ENCODE assay signal across 17 mouse cellular contexts in the genomic region with DNA sequence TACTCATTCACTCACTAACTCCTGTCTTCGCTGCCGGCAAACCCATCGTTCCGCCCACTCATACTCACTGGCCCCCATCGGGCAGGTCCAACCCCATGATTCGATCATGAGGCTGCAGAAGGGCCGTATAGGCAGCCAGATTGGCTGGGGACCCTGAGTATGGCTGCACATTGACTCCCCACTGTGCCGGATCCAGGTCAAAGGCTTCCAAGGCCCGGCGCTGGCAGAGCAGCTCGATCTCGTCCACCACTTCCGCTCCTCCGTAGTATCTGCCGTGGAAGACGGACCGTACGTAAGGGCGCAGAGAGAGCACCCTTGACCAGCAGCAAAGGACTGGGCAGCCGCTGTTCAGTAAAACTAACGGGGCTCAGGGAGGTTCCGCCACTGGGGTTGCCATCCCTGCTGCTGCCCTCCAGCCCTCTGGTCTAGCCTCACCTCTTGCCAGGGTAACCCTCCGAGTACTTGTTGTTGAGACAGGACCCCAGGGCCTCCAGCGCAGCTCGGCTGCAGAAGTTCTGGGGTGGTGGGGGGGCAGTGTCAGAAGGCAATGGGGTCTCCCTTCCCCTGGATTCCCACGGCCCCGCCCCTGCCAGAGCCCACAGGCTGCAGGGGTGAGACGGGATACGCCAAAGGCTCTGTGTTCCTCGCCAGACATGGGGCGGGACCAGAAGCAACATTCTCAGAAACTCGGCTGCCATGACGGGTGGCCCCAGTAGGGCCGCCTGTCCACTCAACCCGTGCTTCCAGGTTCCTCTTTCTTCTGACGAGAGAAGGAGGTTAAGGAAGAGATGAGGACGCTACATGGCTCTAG. TPM values are rescaled to one million over a fixed set of nuclear protein-coding genes. Genes with fewer than 3 reads are reported as not detected.
DNase-seq lines count a peak whose midpoint lies in the region; ATAC-seq and TF ChIP-seq lines count a peak whose summit lies in the region.
"Had no signal": no experiment of that assay in that cellular context is flagged by ENCODE, and none has a peak within 500 bp of the region (broad histone marks: within the 10 kb centered on the region; RNA-seq: fewer than 3 reads in every experiment).

No protein-coding gene starts in this region.

- no peaks in the 10 kb centered on the region for H3K9me3 ChIP-seq in intestine, embryonic 15.5 days
- H3K9me3 ChIP-seq in intestine, postnatal 0 days (ENCODE audit: control insufficient read depth), result no peaks in the 10 kb centered on the region
- H3K9me3 ChIP-seq: hindbrain, embryonic 15.5 days; limb, embryonic 15.5 days had no signal

- WGBS in intestine, embryonic 15.5 days, result 92% methylated on average over 37 of the region's 37 CpGs
- WGBS in intestine, postnatal 0 days, result 93% methylated on average over 36 of the region's 37 CpGs

- peak; percentile 51 for DNase-seq in cerebellum, adult 11-12 months
- no peak for DNase-seq in cerebellum, postnatal 25 days
- peak; percentile 14 for DNase-seq in thymus, postnatal 14 days
- DNase-seq in thymus, postnatal 10 days (ENCODE audit: low spot score in 2 of 2), result no peak
- DNase-seq in frontal cortex, adult 2 months (ENCODE audit: extremely low spot score in 1 of 2, low spot score in 1 of 2), result no peak
- DNase-seq: adrenal gland, postnatal 14 days; cerebellum, adult 2 months; gastrocnemius, postnatal 36 days; thymus, adult 2 months had no signal

- ATAC-seq in intestine, embryonic 15.5 days, result no peak
- ATAC-seq in intestine, postnatal 0 days, result no peak
- no peak for ATAC-seq in megakaryocyte-erythroid progenitor cell, adult 5-6 weeks (replicated peaks; ENCODE audit: low FRiP score, low TSS enrichment, poor library complexity, severe bottlenecking)
- ATAC-seq: Patski had no signal

- peak overlapping the region; percentile 52; the same call in 1 of the 2 replicates for H3K9ac ChIP-seq in intestine, embryonic 15.5 days
- H3K9ac ChIP-seq in intestine, postnatal 0 days (ENCODE audit: low read depth, low read length), result no peak overlapping the region
- H3K9ac ChIP-seq: hindbrain, embryonic 15.5 days; limb, embryonic 15.5 days had no signal

- no peak for TF ChIP-seq CTCF in intestine, postnatal 0 days (IDR thresholded peaks at IDR 0.05; ENCODE audit: low read depth)

- no peak overlapping the region; the same call in 1 of the 2 replicates for H3K4me2 ChIP-seq in intestine, embryonic 15.5 days (replicated peaks)
- H3K4me2 ChIP-seq in intestine, postnatal 0 days (replicated peaks; ENCODE audit: low read depth), result no peak overlapping the region
- H3K4me2 ChIP-seq: midbrain, embryonic 11.5 days had no signal

- H3K36me3 ChIP-seq in intestine, embryonic 15.5 days, result peaks cover 24% of the 10 kb centered on the region
- H3K36me3 ChIP-seq in intestine, postnatal 0 days (ENCODE audit: control insufficient read depth, insufficient read depth), result peaks cover 18% of the 10 kb centered on the region

- peaks cover 43% of the 10 kb centered on the region for H3K4me1 ChIP-seq in intestine, embryonic 15.5 days (replicated peaks)
- H3K4me1 ChIP-seq in intestine, postnatal 0 days (replicated peaks; ENCODE audit: control insufficient read depth, insufficient read depth, low read length), result 0 out of 2 replicates have a peak, but pooled peaks cover 18% of the 10 kb centered on the region

- no peak overlapping the region for H3K4me3 ChIP-seq in intestine, embryonic 15.5 days (replicated peaks)
- H3K4me3 ChIP-seq in intestine, postnatal 0 days (ENCODE audit: low read depth, low read length), result no peak overlapping the region
- H3K4me3 ChIP-seq: hindbrain, embryonic 15.5 days had no signal

- peaks cover 23% of the 10 kb centered on the region for H3K27me3 ChIP-seq in intestine, embryonic 15.5 days (replicated peaks)
- peaks cover 15% of the 10 kb centered on the region for H3K27me3 ChIP-seq in intestine, postnatal 0 days (replicated peaks; ENCODE audit: control insufficient read depth, insufficient read depth, low read length)
- H3K27me3 ChIP-seq: hindbrain, embryonic 15.5 days; Patski had no signal

- H3K27ac ChIP-seq in intestine, embryonic 15.5 days, result no peak overlapping the region
- no peak overlapping the region for H3K27ac ChIP-seq in intestine, postnatal 0 days (ENCODE audit: low read depth, low read length)
- H3K27ac ChIP-seq: hindbrain, embryonic 15.5 days; limb, embryonic 15.5 days had no signal

RNA-seq across cellular contexts. Expression of a gene that starts 2.1 kb away (rescaled TPM):
- polyA plus RNA-seq in intestine, embryonic 15.5 days (2015; fragmentation: Nextera tagmentation; extraction: Ambion mirVana), result 147 and 149 TPM in 2 replicates
- polyA plus RNA-seq in intestine, postnatal 0 days (2015; fragmentation: Nextera tagmentation; extraction: Ambion mirVana), result 26.2 and 26.7 TPM in 2 replicates
- 45.3 and 46.6 TPM in 2 replicates for polyA plus RNA-seq in frontal cortex, adult 2 months (2012; rRNA removed)
- total RNA-seq in megakaryocyte-erythroid progenitor cell, adult 5-6 weeks (2014; fragmentation: Nextera tagmentation), result 159 and 164 TPM in 2 replicates
- 76.6 and 87.1 TPM in 2 replicates for total RNA-seq in megakaryocyte-erythroid progenitor cell, adult 5-6 weeks (2017)

RNA-seq across cellular contexts. Expression of a gene that starts 5.3 kb away (rescaled TPM):
- polyA plus RNA-seq in intestine, embryonic 15.5 days (2015; fragmentation: Nextera tagmentation; extraction: Ambion mirVana), result 52.7 and 53.8 TPM in 2 replicates
- polyA plus RNA-seq in intestine, postnatal 0 days (2015; fragmentation: Nextera tagmentation; extraction: Ambion mirVana), result 19.9 and 21.9 TPM in 2 replicates
- 10.3 and 10.8 TPM in 2 replicates for polyA plus RNA-seq in frontal cortex, adult 2 months (2012; rRNA removed)
- not detected in 2 replicates for total RNA-seq in megakaryocyte-erythroid progenitor cell, adult 5-6 weeks (2014; fragmentation: Nextera tagmentation)
- total RNA-seq in megakaryocyte-erythroid progenitor cell, adult 5-6 weeks (2017), result not detected in 2 replicates

RNA-seq across cellular contexts. Expression of a gene that starts 14.3 kb away (rescaled TPM):
- polyA plus RNA-seq in intestine, embryonic 15.5 days (2015; fragmentation: Nextera tagmentation; extraction: Ambion mirVana), result 4.9 and 5.7 TPM in 2 replicates
- 2.9 and 4.5 TPM in 2 replicates for polyA plus RNA-seq in intestine, postnatal 0 days (2015; fragmentation: Nextera tagmentation; extraction: Ambion mirVana)
- polyA plus RNA-seq in frontal cortex, adult 2 months (2012; rRNA removed), result 9.3 and 12.1 TPM in 2 replicates
- total RNA-seq in megakaryocyte-erythroid progenitor cell, adult 5-6 weeks (2014; fragmentation: Nextera tagmentation), result not detected in 2 replicates
- total RNA-seq in megakaryocyte-erythroid progenitor cell, adult 5-6 weeks (2017), result not detected in 2 replicates
- polyA plus RNA-seq: spleen, adult 2 months had no signal

RNA-seq across cellular contexts. Expression of a gene that starts 18.6 kb away (rescaled TPM):
- polyA plus RNA-seq in intestine, embryonic 15.5 days (2015; fragmentation: Nextera tagmentation; extraction: Ambion mirVana), result 0.41 and 0.74 TPM in 2 replicates
- 0.17 TPM in 1 of 2 replicates, not detected in the other for polyA plus RNA-seq in intestine, postnatal 0 days (2015; fragmentation: Nextera tagmentation; extraction: Ambion mirVana)
- 8.8 and 9.8 TPM in 2 replicates for polyA plus RNA-seq in frontal cortex, adult 2 months (2012; rRNA removed)
- total RNA-seq in megakaryocyte-erythroid progenitor cell, adult 5-6 weeks (2014; fragmentation: Nextera tagmentation), result not detected in 2 replicates
- total RNA-seq in megakaryocyte-erythroid progenitor cell, adult 5-6 weeks (2017), result not detected in 2 replicates

Comparison
In these comparisons a context has a peak if more than half of its experiments do, and no peak if none do; other contexts are left out.
1. DNase-seq: peak in cerebellum, adult 11-12 months (single experiment) and thymus, postnatal 14 days (single experiment); none in cerebellum, postnatal 25 days (0 of 2), thymus, postnatal 10 days (0 of 2) and frontal cortex, adult 2 months (0 of 2).